Mouse (Mus musculus) inflammation-experienced regulatory T-cells, adult 6 months (primary cell): Measurements from ENCODE around the gene Cxcl5. TPM values are rescaled to one million over a fixed set of nuclear protein-coding genes. Genes with fewer than 3 reads are reported as not detected.
"Not testable (repeated sequence)": the region's sequence is repeated elsewhere in the genome, so short reads cannot be mapped to it uniquely, and the experiment has no call there.

Experiments
- ATAC-seq: one replicate; pipeline ENCODE4 v1.8.0; 2017
- polyA plus RNA-seq, 3 experiments: library from polyadenylated mRNA; unstranded; fragments of 100-300 nt; shearing (Covaris generic); gene quantifications; one replicate each; pipeline ENCODE4 v1.2.1; 2017

Cxcl5 gene
- polyA plus RNA-seq, 3 experiments from 2014 or later, result not detected

GRCm38 (mm10) chr5:90785659-90786588, 26.8 kb downstream of the Cxcl5 start, which contains the start of gene Cxcl3:
Gene Cxcl3 (plus strand): TSS chr5:90786103.
- ATAC-seq, result no peak

DNA sequence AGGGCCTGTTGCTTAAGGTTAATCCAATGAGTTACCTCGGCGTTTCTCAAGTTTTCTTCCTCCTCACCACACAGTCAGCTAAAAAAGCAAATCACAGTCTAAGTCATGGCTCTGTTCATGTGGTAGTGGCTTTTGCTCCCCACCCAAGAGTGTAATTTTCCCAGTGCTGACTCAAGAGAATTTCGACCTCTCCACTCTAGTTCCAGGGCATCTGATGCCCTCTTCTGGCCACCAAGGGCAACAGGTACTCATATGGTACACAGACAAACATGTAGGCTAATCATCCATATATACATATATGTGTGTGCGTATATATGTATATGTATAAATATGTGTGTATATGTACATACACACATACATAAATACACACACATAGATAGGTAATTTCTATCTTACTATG, 29.0 kb downstream of the Cxcl5 start:
- ATAC-seq, result no peak

DNA sequence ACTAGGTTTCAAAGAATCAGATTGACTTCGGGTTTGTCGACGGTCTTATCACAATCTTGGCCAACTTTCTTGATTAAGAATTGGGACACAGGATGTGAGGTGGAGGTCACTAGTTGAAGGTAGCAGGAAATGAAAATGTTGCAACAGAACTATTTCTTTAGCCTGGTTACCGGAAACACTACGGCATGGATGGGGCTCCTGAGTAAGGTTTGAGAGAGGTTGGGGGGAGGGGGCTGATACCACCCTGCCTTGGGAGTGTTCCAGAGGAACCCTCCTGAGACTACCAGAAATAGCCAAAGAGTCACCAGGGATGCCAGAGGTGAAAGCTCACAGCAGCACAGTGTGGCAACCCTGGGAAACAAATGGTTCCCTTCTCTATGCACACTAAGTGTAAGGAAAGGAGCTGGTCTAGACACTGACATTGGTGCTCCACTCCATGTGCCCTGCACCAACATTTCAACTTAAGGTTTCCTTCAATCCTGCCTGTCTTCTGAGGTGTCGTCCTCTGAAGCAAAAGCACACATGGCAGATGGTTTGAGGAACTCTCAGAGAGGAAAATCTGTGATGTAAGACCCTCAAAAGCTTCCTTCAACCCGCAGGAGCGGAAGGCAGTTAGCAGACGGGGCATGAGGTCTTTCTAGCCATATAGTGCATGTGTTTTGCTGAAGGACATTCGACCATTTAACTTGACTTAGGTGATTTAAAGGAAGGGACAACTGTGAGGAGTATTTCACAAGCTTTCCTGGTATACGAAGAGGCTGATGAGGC, 30.3 kb downstream of the Cxcl5 start:
- no peak for ATAC-seq

DNA sequence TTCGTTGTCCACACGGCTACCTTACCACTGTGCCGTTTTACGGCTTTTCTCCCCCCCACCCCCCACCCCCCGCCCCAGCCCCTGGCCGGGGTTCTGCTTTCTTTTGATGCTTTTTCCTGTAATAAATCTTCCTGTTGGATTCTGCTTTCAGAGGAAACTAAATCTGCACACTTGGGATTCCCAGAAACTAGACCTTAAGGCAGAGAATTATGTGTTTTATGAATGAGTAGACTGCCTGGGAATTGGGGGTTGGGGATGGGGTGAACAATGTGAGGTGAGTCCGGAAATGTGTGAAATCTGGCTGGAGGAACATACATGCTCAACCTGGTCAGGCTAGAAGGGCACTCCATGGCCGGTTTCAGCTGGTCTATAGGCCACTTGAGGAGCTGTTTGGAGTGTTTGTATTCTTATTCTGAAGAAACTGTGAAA, 30.9 kb downstream of the Cxcl5 start:
- ATAC-seq, result no peak

DNA sequence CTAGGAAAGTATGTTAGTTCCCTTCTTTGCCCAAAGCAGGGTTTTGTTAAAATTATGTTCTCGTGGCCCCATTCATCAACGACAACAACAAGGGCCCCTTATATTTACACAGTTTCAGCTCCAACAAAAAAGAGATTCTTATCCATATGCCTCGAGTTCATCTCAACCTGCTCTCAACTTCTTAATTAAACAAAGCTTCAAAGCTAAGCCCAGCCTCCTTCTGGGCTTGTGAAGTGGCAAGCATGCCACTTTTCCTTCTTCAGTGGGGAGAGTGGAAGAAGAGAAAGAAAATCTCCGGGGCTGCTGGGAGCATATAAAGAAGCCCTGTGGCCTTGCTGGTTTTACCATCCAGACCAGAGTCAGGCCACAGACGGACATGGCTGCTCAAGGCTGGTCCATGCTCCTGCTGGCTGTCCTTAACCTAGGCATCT, 35.0 kb downstream of the Cxcl5 start, which contains the start of gene Cxcl15:
Gene Cxcl15, plus strand, starts transcription at position 340 of the 431 bp plus-strand sequence.
- no peak for ATAC-seq

GRCm38 (mm10) chr5:90795392-90795791, 36.2 kb downstream of the Cxcl5 start:
- ATAC-seq, result not testable (repeated sequence)

DNA sequence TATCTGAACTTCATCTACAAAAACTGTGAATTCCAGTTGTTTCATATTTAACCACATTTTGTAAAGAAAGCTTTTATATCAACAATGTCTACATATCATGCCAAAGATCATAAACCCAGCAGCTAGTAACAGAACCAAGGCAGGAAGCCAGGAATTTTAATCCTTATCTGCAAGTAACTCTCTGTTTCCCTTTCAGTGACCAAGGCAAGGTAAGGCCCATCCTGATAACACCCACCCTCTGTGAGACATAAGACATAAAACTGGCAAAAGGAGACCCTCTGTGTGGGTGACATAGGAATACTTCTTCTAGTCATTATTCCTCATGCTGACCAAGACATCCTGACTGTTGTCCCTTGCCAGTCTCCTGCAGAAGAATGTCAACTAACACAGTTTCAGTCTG, 45.4 kb downstream of the Cxcl5 start:
- ATAC-seq, result no peak

DNA sequence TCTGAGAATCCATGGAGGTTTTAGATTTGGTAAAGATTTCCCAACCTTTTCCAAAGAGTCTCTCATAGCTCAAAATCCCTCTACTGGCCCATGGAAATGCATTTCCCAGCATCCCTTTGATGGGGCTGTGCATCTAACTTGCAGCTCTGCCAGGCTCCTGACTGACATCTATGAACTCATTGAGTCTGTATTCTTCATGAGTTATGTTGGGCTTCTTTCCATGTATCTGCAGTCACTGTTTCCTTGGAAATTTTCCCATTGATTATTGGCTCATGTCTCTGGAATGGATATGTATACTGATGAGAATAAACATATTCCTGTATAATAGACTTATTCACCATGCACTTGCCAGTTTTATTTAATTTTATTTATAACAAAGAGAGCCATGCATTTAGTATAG, 46.9 kb downstream of the Cxcl5 start:
- no peak for ATAC-seq

- ATAC-seq, result no peak
These were observed 48.2 kb downstream of the Cxcl5 start for GRCm38 (mm10) chr5:90807176-90807950.

Other genes with a start within 250 kb of the Cxcl5 start
- not detected for gene Afm, start 240.4 kb upstream of the Cxcl5 start, polyA plus RNA-seq
- under 1 TPM in 1 of 3 experiments, not detected in 2; 0.30 TPM for gene 5830473C10Rik, start 198.3 kb upstream of the Cxcl5 start, polyA plus RNA-seq
- gene Rassf6, start 118.7 kb upstream of the Cxcl5 start, polyA plus RNA-seq, result 1 to 10 TPM; 1.7 to 3.9 (median 2.1) TPM
- under 1 TPM in 1 of 3 experiments, not detected in 2; 0.67 TPM for gene Ppbp, start 9.2 kb downstream of the Cxcl5 start, polyA plus RNA-seq
- gene Pf4, start 13.1 kb downstream of the Cxcl5 start, polyA plus RNA-seq, result not detected
- 1 to 10 TPM in 1 of 3 experiments, not detected in 2; 1.5 TPM for gene Cxcl3, start 26.7 kb downstream of the Cxcl5 start, polyA plus RNA-seq
- gene Cxcl15, start 35.2 kb downstream of the Cxcl5 start, polyA plus RNA-seq, result not detected
- gene Cxcl1, start 131.9 kb downstream of the Cxcl5 start, polyA plus RNA-seq, result not detected
- under 1 TPM in 1 of 3 experiments, not detected in 2; 0.92 TPM for gene Cxcl2, start 144.5 kb downstream of the Cxcl5 start, polyA plus RNA-seq
- gene Mthfd2l, start 171.8 kb downstream of the Cxcl5 start, polyA plus RNA-seq, result 1 to 10 TPM in 2 of 3 experiments, under 1 TPM in 1; 0.80 to 2.3 (median 1.3) TPM